In genomic region chr15:6555536-6555935, GRCm38 (mm10) we compare ENCODE assay signal across 13 mouse cellular contexts. TPM values are rescaled to one million over a fixed set of nuclear protein-coding genes. Genes with fewer than 3 reads are reported as not detected.
DNase-seq lines count a peak whose midpoint lies in the region; ATAC-seq and TF ChIP-seq lines count a peak whose summit lies in the region.
"Had no signal": no experiment of that assay in that cellular context is flagged by ENCODE, and none has a peak within 500 bp of the region (broad histone marks: within the 10 kb centered on the region; RNA-seq: fewer than 3 reads in every experiment).

No protein-coding gene starts in this region.

- intact Hi-C loops in gastrocnemius, postnatal 14 days (cut with DNase I; ENCODE audit: low total_unique reads): no loop called here

- peak; percentile 90 for DNase-seq in heart, adult 11 months
- DNase-seq in retina, postnatal 1 day: peak; percentile 27
- DNase-seq in retina, embryonic 14.5 days (ENCODE audit: low spot score): no peak
- no peak for DNase-seq in heart, postnatal 4 days
- no peak for DNase-seq in gastrocnemius, postnatal 14 days
- DNase-seq: adrenal gland, adult 8-10 months; cerebellum, postnatal 25 days had no signal

- no peak for TF ChIP-seq CTCF in bone marrow macrophage, adult 2 months (IDR thresholded peaks at IDR 0.05; ENCODE audit: low read depth, low read length)

- no peak overlapping the region for H3K27ac ChIP-seq in heart, embryonic 12.5 days (ENCODE audit: poor library complexity, severe bottlenecking)
- peak overlapping the region; percentile 91 for H3K27ac ChIP-seq in bone marrow macrophage, adult 2 months (ENCODE audit: insufficient read depth, low read depth, low read length)
- H3K27ac ChIP-seq: intestine, embryonic 15.5 days; liver, embryonic 14.5 days; stomach, postnatal 0 days had no signal

- H3K36me3 ChIP-seq in heart, embryonic 12.5 days: no peaks in the 10 kb centered on the region
- H3K36me3 ChIP-seq: intestine, embryonic 15.5 days had no signal

- ATAC-seq in heart, embryonic 12.5 days (ENCODE audit: insufficient number of reproducible peaks, low FRiP score): no peak
- ATAC-seq in monocyte, adult 5-6 weeks (replicated peaks; ENCODE audit: insufficient number of reproducible peaks, low FRiP score, low TSS enrichment, poor library complexity, severe bottlenecking): peak; percentile 77
- ATAC-seq: intestine, embryonic 15.5 days had no signal

- no peak overlapping the region for H3K4me2 ChIP-seq in heart, embryonic 12.5 days
- H3K4me2 ChIP-seq: intestine, embryonic 15.5 days had no signal

- 73% methylated on average over 2 of the region's 2 CpGs for WGBS in heart, embryonic 12.5 days

- no peaks in the 10 kb centered on the region for H3K4me1 ChIP-seq in heart, embryonic 12.5 days (replicated peaks)
- peaks cover 66% of the 10 kb centered on the region for H3K4me1 ChIP-seq in bone marrow macrophage, adult 2 months (ENCODE audit: control insufficient read depth, insufficient read depth, low read length)
- H3K4me1 ChIP-seq: intestine, embryonic 15.5 days had no signal

- H3K4me3 ChIP-seq in heart, embryonic 12.5 days: no peak overlapping the region
- no peak overlapping the region for H3K4me3 ChIP-seq in bone marrow macrophage, adult 2 months (ENCODE audit: insufficient read depth, low read length)
- H3K4me3 ChIP-seq: intestine, embryonic 15.5 days had no signal

- H3K27me3 ChIP-seq in heart, embryonic 12.5 days (replicated peaks): no peaks in the 10 kb centered on the region
- H3K27me3 ChIP-seq: intestine, embryonic 15.5 days had no signal

- no peak overlapping the region for H3K9ac ChIP-seq in heart, embryonic 12.5 days
- H3K9ac ChIP-seq: intestine, embryonic 15.5 days; liver, embryonic 14.5 days had no signal

- no peak for TF ChIP-seq POLR2A in bone marrow macrophage, adult 2 months (IDR thresholded peaks at IDR 0.05; ENCODE audit: borderline replicate concordance, low read depth, low read length)

- H3K9me3 ChIP-seq in heart, embryonic 12.5 days (replicated peaks): no peaks in the 10 kb centered on the region
- H3K9me3 ChIP-seq: intestine, embryonic 15.5 days had no signal

RNA-seq across cellular contexts. Expression of gene Fyb, which starts 32.9 kb away (rescaled TPM):
- polyA plus RNA-seq in heart, embryonic 12.5 days (2016; fragmentation: Nextera tagmentation; extraction: Ambion mirVana): 4.3 and 7.0 TPM in 2 replicates
- 1,205 and 1,358 TPM in 2 replicates for polyA plus RNA-seq in bone marrow macrophage, adult 2 months (2012; ENCODE audit: insufficient read depth, insufficient read length, missing spikeins)
- total RNA-seq in monocyte, adult 5-6 weeks (2017): 384 to 678 TPM (median 449 TPM) in 3 replicates
- total RNA-seq in heart, postnatal 4 days (2021): 10 to 100 TPM in 1 of 2 experiments, 1 to 10 TPM in 1; 6.1 to 24.8 TPM
- total RNA-seq in gastrocnemius, postnatal 14 days (2021): 1 to 10 TPM; 2.0 to 3.4 TPM

Comparison
In these comparisons a context has a peak if more than half of its experiments do, and no peak if none do; other contexts are left out.
1. DNase-seq: peak in heart, adult 11 months (single experiment) and retina, postnatal 1 day (single experiment); none in retina, embryonic 14.5 days (single experiment), heart, postnatal 4 days (single experiment) and gastrocnemius, postnatal 14 days (single experiment).
2. RNA of gene Fyb, which starts 32.9 kb away (total RNA-seq): 384 to 678 TPM in monocyte, adult 5-6 weeks; 6.1 to 24.8 TPM in heart, postnatal 4 days and 2.0 to 3.4 TPM in gastrocnemius, postnatal 14 days; every median in the first group is over 10 times any median in the second.